Mouse (Mus musculus): Measurements from ENCODE around the gene Smug1. TPM values are rescaled to one million over a fixed set of nuclear protein-coding genes. Genes with fewer than 3 reads are reported as not detected.

Smug1 gene
- polyA plus RNA-seq, 1 experiment from 2014 or later = 12.8 TPM

DNA sequence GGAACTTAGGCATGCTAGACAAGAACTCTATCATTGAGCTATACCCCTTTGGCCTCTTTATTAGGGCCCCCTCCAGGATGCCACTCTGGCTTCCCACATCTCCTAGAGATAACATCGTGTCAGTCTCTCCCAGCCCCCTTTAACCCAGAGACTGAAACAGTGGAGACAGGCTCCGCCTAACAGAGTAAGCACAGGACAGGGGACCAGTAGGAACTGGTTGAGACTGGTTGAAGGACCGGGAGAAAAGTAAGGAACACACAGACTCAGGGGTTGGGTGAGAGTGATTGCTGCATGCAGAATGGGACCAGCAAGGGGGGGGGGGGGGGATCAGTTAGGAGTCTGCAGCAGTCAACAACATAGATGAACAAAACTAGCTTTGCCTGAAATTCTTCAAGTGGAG is 22.7 kb downstream of the Smug1 start:
- Histone ChIP-seq H3K4me1 (replicated peaks; ENCODE audit: control insufficient read depth, insufficient read depth, low read length) (no peaks in the 10 kb centered on the region), H3K4me3 (ENCODE audit: low read depth, low read length) (no peak overlapping the region), H3K9me3 (ENCODE audit: control insufficient read depth, low read length) (no peaks in the 10 kb centered on the region), H3K9ac (ENCODE audit: low read depth, low read length) (no peak overlapping the region), H3K27me3 (replicated peaks; ENCODE audit: control insufficient read depth, insufficient read depth, low read length) (peaks cover 80% of the 10 kb centered on the region), H3K27ac (ENCODE audit: low read depth, low read length) (no peak overlapping the region), H3K36me3 (ENCODE audit: control insufficient read depth, insufficient read depth, low read length) (no peaks in the 10 kb centered on the region), H3K4me2 (no peak overlapping the region)
- no peak for ATAC-seq (replicated peaks; ENCODE audit: low FRiP score)
- DNase-seq (ENCODE audit: low spot score) = no peak
- 13% methylated on average over 3 of the region's 3 CpGs for WGBS

DNA sequence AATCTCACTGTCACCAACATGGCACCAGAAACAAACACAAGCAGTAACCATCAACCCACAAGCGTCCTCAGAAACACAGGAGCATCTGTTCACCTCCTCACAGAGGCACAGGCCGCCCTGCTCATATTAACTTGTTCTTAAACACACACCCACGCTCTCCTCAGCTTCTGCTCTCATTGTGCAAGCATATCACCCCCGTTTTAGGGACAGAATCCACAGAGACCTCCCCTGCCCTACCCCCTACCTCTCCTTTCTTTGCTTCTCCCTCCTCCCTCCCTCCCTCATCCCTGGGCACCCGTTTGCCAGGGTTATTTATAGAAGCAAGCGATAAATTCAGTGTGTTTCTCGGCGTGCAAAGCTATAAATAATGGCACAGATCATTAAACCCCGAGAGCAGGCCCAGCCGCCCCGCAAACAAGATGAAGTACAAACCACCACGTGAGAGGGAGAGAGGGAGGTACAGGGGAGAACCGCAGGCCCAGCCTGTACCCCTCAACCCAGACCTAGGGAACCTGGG is 31.4 kb downstream of the Smug1 start:
- Histone ChIP-seq H3K27ac (ENCODE audit: low read depth, low read length) (no peak overlapping the region), H3K27me3 (replicated peaks; ENCODE audit: control insufficient read depth, insufficient read depth, low read length) (peaks cover 63% of the 10 kb centered on the region), H3K9ac (ENCODE audit: low read depth, low read length) (no peak overlapping the region), H3K36me3 (ENCODE audit: control insufficient read depth, insufficient read depth, low read length) (no peaks in the 10 kb centered on the region), H3K9me3 (ENCODE audit: control insufficient read depth, low read length) (no peaks in the 10 kb centered on the region), H3K4me1 (replicated peaks; ENCODE audit: control insufficient read depth, insufficient read depth, low read length) (no peaks in the 10 kb centered on the region), H3K4me3 (ENCODE audit: low read depth, low read length) (no peak overlapping the region), H3K4me2 (no peak overlapping the region)
- no peak for ATAC-seq (replicated peaks; ENCODE audit: low FRiP score)
- WGBS = 34% methylated on average over 13 of the region's 13 CpGs
- no peak for DNase-seq (ENCODE audit: low spot score)

DNA sequence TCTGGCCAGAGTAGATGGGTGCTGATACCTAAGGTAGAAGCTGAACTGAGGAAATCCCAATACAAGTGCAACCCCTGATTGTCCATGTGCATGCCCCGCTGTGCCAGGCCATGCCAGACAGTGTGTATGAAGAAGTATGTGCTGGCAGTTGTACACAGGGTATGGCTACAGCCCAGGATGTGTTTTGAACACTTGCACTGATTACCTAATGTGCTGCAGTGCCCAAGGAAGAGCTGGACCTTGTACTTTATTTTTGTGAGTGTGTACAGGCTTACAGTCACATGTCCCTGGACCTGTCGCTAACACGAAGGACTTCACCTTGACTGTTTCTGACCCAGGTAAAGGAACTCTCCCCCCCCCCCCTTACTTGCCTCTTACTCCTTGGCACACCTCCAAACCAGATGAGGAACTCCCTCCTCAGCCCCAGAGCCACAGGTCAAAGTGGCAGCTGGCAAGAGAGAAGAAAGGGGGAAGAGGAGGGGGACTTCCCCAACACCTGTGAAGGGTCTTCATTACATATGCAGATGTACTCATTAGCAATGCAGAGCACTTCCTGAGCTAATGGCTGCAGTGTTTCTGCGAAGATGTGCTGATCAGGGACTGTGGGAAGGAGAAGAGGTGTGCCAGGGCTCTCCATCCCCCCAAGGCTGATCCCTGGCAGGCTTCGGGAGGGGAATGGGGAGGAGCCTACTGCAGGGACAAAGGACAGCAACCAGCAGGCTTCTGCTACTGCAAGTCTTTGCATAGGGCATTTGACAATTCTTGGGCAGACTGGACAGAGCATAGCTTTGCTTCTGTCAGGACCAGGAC is 32.4 kb downstream of the Smug1 start:
- ATAC-seq (replicated peaks; ENCODE audit: low FRiP score) (no peak), DNase-seq (ENCODE audit: low spot score) (no peak)
- Histone ChIP-seq H3K36me3 (ENCODE audit: control insufficient read depth, insufficient read depth, low read length) (no peaks in the 10 kb centered on the region), H3K4me2 (no peak overlapping the region), H3K4me3 (ENCODE audit: low read depth, low read length) (no peak overlapping the region), H3K4me1 (replicated peaks; ENCODE audit: control insufficient read depth, insufficient read depth, low read length) (no peaks in the 10 kb centered on the region), H3K27ac (ENCODE audit: low read depth, low read length) (no peak overlapping the region), H3K27me3 (replicated peaks; ENCODE audit: control insufficient read depth, insufficient read depth, low read length) (peaks cover 66% of the 10 kb centered on the region), H3K9ac (ENCODE audit: low read depth, low read length) (no peak overlapping the region), H3K9me3 (ENCODE audit: control insufficient read depth, low read length) (no peaks in the 10 kb centered on the region)
- 24% methylated on average over 5 of the region's 5 CpGs for WGBS

DNA sequence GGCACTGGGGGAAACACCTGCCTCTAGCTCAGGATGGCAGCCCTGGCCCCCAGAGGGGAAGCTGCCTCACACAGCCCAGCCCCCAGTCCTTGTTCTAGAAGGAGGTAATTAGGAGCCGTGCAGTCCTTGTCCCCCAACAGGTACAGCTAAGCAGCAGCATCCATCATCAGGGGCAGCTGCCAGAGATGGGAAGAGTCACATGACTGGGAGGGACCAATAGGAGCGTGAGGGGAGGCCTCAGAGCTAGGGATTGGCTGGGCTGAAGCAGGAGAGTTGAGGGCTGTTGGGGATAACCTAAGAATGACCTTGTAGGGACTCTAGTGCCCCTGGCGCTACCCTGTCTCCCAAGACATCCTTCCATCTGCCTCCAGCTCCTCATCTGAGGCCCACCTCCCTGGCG is 33.1 kb downstream of the Smug1 start:
- Histone ChIP-seq H3K9me3 (ENCODE audit: control insufficient read depth, low read length) (no peaks in the 10 kb centered on the region), H3K4me3 (ENCODE audit: low read depth, low read length) (no peak overlapping the region), H3K4me2 (no peak overlapping the region), H3K36me3 (ENCODE audit: control insufficient read depth, insufficient read depth, low read length) (no peaks in the 10 kb centered on the region), H3K27ac (ENCODE audit: low read depth, low read length) (no peak overlapping the region), H3K9ac (ENCODE audit: low read depth, low read length) (no peak overlapping the region), H3K4me1 (replicated peaks; ENCODE audit: control insufficient read depth, insufficient read depth, low read length) (no peaks in the 10 kb centered on the region), H3K27me3 (replicated peaks; ENCODE audit: control insufficient read depth, insufficient read depth, low read length) (peaks cover 69% of the 10 kb centered on the region)
- 11% methylated on average over 4 of the region's 4 CpGs for WGBS
- ATAC-seq (replicated peaks; ENCODE audit: low FRiP score) (peak; percentile 49; the same call in 1 of the 2 replicates), DNase-seq (ENCODE audit: low spot score) (no peak)

DNA sequence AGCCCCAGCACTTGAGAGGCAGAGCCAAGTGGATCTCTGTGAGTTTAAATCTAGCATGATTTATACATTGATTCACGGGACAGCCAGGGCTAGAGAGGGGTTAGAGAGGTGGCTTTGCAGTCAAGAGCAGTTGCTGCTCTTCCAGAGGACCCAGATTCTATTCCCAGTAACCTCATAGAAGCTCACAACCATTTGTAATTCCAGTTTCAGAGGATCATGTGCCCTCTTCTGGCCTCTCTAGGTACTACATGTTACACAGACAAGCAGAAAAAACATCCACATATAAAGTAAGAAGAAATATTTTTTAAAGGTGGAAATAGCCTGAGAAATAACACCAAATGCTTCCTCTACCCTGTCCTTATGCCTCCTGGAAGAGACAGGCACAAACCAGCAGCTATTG is 36.2 kb downstream of the Smug1 start:
- Histone ChIP-seq H3K4me3 (ENCODE audit: low read depth, low read length) (no peak overlapping the region), H3K27ac (ENCODE audit: low read depth, low read length) (no peak overlapping the region), H3K4me1 (replicated peaks; ENCODE audit: control insufficient read depth, insufficient read depth, low read length) (no peaks in the 10 kb centered on the region), H3K27me3 (replicated peaks; ENCODE audit: control insufficient read depth, insufficient read depth, low read length) (peaks cover 59% of the 10 kb centered on the region), H3K36me3 (ENCODE audit: control insufficient read depth, insufficient read depth, low read length) (no peaks in the 10 kb centered on the region), H3K9ac (ENCODE audit: low read depth, low read length) (no peak overlapping the region), H3K4me2 (no peak overlapping the region), H3K9me3 (ENCODE audit: control insufficient read depth, low read length) (no peaks in the 10 kb centered on the region)
- no peak for ATAC-seq (replicated peaks; ENCODE audit: low FRiP score)
- 50% methylated on average over 1 of the region's 1 CpGs for WGBS
- DNase-seq (ENCODE audit: low spot score) = no peak

DNA sequence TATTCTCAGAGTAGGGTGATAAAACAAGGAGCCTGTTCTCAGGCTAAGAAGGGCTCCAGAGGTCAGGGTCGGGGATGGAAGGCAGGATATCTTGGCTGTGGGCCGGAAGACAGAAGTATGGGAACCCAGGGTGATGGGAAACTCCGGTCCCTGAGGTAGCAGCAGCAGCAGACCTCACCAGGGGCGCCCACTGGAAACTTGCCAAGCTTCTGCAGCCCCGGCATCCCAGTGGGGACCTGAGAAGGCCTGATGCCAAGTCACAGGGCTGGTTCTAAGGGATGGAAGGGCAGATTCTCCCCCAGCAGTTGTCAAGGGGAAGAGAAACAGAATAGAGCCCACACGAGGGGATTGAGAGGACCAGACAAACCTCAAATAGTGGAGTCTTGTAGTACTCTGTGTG is 37.6 kb downstream of the Smug1 start:
- H3K4me2 ChIP-seq = no peak overlapping the region

DNA sequence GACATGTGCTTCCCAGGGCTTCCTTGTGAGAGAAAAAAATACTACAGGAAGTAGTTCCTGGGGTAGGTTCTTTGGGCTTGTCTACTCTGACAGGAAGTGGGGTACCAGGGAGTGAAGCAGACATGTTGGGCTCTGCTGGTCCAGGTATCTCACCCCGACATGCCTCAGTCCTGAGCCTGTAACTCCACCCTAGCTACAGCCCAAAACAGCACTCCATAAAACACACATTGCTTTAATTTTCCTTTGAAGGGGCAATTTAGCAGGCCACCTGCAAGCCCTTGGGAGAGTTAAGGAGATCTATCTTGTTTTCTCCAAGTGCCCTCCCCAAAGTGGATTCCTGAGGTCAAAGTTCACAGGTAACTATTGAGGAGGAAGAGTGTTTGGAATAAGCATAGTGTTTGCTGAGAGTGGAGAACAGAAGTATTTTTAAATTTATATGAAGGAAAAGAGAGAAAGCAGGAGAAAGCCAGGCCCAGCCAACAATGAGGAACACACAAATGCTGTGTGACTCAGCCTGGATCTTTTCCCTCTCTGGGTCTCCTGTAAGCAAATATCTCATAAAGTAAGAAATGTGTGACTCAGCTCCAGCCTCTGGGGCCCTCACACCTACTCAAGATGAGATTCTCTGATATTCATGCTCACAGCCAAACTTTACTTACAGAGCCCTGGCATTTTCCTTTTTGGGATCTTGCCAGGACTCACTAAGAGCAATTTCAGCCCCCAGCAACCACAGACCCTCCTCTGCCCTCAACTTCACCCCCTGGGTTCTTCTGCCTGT is 38.6 kb downstream of the Smug1 start:
- Histone ChIP-seq H3K4me2 (no peak overlapping the region), H3K9me3 (ENCODE audit: control insufficient read depth, low read length) (no peaks in the 10 kb centered on the region), H3K4me3 (ENCODE audit: low read depth, low read length) (no peak overlapping the region), H3K27me3 (replicated peaks; ENCODE audit: control insufficient read depth, insufficient read depth, low read length) (peaks cover 47% of the 10 kb centered on the region), H3K27ac (ENCODE audit: low read depth, low read length) (no peak overlapping the region), H3K36me3 (ENCODE audit: control insufficient read depth, insufficient read depth, low read length) (no peaks in the 10 kb centered on the region), H3K9ac (ENCODE audit: low read depth, low read length) (no peak overlapping the region), H3K4me1 (replicated peaks; ENCODE audit: control insufficient read depth, insufficient read depth, low read length) (no peaks in the 10 kb centered on the region)
- ATAC-seq (replicated peaks; ENCODE audit: low FRiP score) (no peak), DNase-seq (ENCODE audit: low spot score) (no peak)
- WGBS = 50% methylated on average over 1 of the region's 1 CpGs

More for the DNA sequence above, 37.6 kb downstream of the Smug1 start:
- no peaks in the 10 kb centered on the region for H3K4me1 ChIP-seq (replicated peaks; ENCODE audit: control insufficient read depth, insufficient read depth, low read length)
- peaks cover 51% of the 10 kb centered on the region for H3K27me3 ChIP-seq (replicated peaks; ENCODE audit: control insufficient read depth, insufficient read depth, low read length)
- no peaks in the 10 kb centered on the region for H3K36me3 ChIP-seq (ENCODE audit: control insufficient read depth, insufficient read depth, low read length)
- no peaks in the 10 kb centered on the region for H3K9me3 ChIP-seq (ENCODE audit: control insufficient read depth, low read length)
- DNase-seq (ENCODE audit: low spot score) = no peak
- no peak overlapping the region for H3K27ac ChIP-seq (ENCODE audit: low read depth, low read length)
- ATAC-seq (replicated peaks; ENCODE audit: low FRiP score) = no peak
- H3K9ac ChIP-seq (ENCODE audit: low read depth, low read length) = no peak overlapping the region
- H3K4me3 ChIP-seq (ENCODE audit: low read depth, low read length) = no peak overlapping the region
- 36% methylated on average over 6 of the region's 6 CpGs for WGBS

DNA sequence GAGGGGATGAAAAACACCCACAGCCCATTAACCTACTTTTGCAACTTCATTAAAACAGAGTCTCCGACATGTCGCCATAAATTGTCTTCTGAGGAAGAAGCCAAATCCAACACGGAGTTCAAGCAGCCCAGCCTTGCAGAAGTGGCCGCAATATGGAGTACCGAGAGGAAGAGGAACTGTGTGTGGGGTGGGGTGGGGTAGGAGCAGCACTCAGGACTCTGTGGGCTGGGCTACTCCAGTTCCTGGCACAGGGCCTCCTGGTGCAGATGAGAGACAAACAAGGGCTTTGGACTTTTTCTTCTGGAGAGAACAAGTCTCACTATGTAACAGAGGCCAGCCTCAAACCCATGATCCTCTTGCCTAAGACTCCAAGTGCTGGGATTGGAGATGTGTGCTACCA is 40.9 kb downstream of the Smug1 start:
- H3K27ac ChIP-seq (ENCODE audit: low read depth, low read length) = no peak overlapping the region
- peaks cover 51% of the 10 kb centered on the region for H3K27me3 ChIP-seq (replicated peaks; ENCODE audit: control insufficient read depth, insufficient read depth, low read length)

More for the DNA sequence above, 40.9 kb downstream of the Smug1 start:
- ATAC-seq (replicated peaks; ENCODE audit: low FRiP score) (no peak), DNase-seq (ENCODE audit: low spot score) (no peak)
- WGBS = 51% methylated on average over 5 of the region's 5 CpGs
- Histone ChIP-seq H3K4me2 (no peak overlapping the region), H3K9ac (ENCODE audit: low read depth, low read length) (no peak overlapping the region), H3K36me3 (ENCODE audit: control insufficient read depth, insufficient read depth, low read length) (no peaks in the 10 kb centered on the region), H3K4me1 (replicated peaks; ENCODE audit: control insufficient read depth, insufficient read depth, low read length) (no peaks in the 10 kb centered on the region), H3K9me3 (ENCODE audit: control insufficient read depth, low read length) (no peaks in the 10 kb centered on the region), H3K4me3 (ENCODE audit: low read depth, low read length) (no peak overlapping the region)
